ENCODE assay signal across 11 mouse cellular contexts in genomic region chr11:108148491-108148890, GRCm38 (mm10).
DNase-seq lines count a peak whose midpoint lies in the region; ATAC-seq and TF ChIP-seq lines count a peak whose summit lies in the region.
"Had no signal": no experiment of that assay in that cellular context is flagged by ENCODE, and none has a peak within 500 bp of the region (broad histone marks: within the 10 kb centered on the region; RNA-seq: fewer than 3 reads in every experiment).

No protein-coding gene starts in this region.

- peaks cover 63% of the 10 kb centered on the region for H3K4me1 ChIP-seq in heart, embryonic 16.5 days (ENCODE audit: control insufficient read depth, insufficient read depth, low read length)
- H3K4me1 ChIP-seq in G1E (ENCODE audit: insufficient read depth, low read depth, low read length) = peaks cover 15% of the 10 kb centered on the region
- H3K4me1 ChIP-seq in limb, embryonic 15.5 days = peaks cover 43% of the 10 kb centered on the region
- peaks cover 16% of the 10 kb centered on the region for H3K4me1 ChIP-seq in intestine, embryonic 15.5 days (replicated peaks)

- no peak for TF ChIP-seq CTCF in G1E (IDR thresholded peaks at IDR 0.05; ENCODE audit: low read depth, low read length)
- no peak for TF ChIP-seq CTCF in brain, embryonic 14.5 days (IDR thresholded peaks at IDR 0.05; ENCODE audit: borderline replicate concordance, extremely low read depth, insufficient read depth, insufficient read length)

- ATAC-seq in heart, embryonic 16.5 days (replicated peaks; ENCODE audit: extremely low read depth, insufficient read depth, low FRiP score) = peak; percentile 82
- peak; percentile 75 for ATAC-seq in G1E (ENCODE audit: extremely low read depth, insufficient number of reproducible peaks, low FRiP score, poor library complexity, severe bottlenecking)
- ATAC-seq in limb, embryonic 15.5 days (ENCODE audit: insufficient number of reproducible peaks, low FRiP score, low TSS enrichment, low read depth) = no peak
- no peak for ATAC-seq in intestine, embryonic 15.5 days
- ATAC-seq: Patski had no signal

- no peaks in the 10 kb centered on the region for H3K27me3 ChIP-seq in heart, embryonic 16.5 days (ENCODE audit: control insufficient read depth, insufficient read depth, low read length)
- no peaks in the 10 kb centered on the region; the same call in 1 of the 2 replicates for H3K27me3 ChIP-seq in G1E (ENCODE audit: insufficient read depth, low read length)
- H3K27me3 ChIP-seq in limb, embryonic 15.5 days = no peaks in the 10 kb centered on the region
- H3K27me3 ChIP-seq in intestine, embryonic 15.5 days (replicated peaks) = no peaks in the 10 kb centered on the region
- H3K27me3 ChIP-seq: Patski had no signal

- 13% methylated on average over 4 of the region's 4 CpGs for WGBS in heart, embryonic 16.5 days
- 24% methylated on average over 4 of the region's 4 CpGs for WGBS in limb, embryonic 15.5 days
- WGBS in intestine, embryonic 15.5 days = 38% methylated on average over 4 of the region's 4 CpGs

- peak overlapping the region; percentile 60 for H3K9ac ChIP-seq in heart, embryonic 16.5 days (ENCODE audit: low read length)
- no peak overlapping the region for H3K9ac ChIP-seq in limb, embryonic 15.5 days
- H3K9ac ChIP-seq in intestine, embryonic 15.5 days = no peak overlapping the region

- H3K4me2 ChIP-seq in heart, embryonic 16.5 days (ENCODE audit: low read depth, low read length) = peak overlapping the region; percentile 47
- no peak overlapping the region for H3K4me2 ChIP-seq in limb, embryonic 15.5 days
- no peak overlapping the region for H3K4me2 ChIP-seq in intestine, embryonic 15.5 days (replicated peaks)

- TF ChIP-seq POLR2A in brain, embryonic 14.5 days (IDR thresholded peaks at IDR 0.05; ENCODE audit: borderline replicate concordance, extremely low read depth, insufficient read depth, insufficient read length, poor library complexity, severe bottlenecking) = no peak

- peak overlapping the region; percentile 97 for H3K27ac ChIP-seq in heart, embryonic 16.5 days (ENCODE audit: low read length)
- peak overlapping the region; percentile 51 for H3K27ac ChIP-seq in limb, embryonic 15.5 days
- H3K27ac ChIP-seq in intestine, embryonic 15.5 days = no peak overlapping the region
- H3K27ac ChIP-seq: macrophage had no signal

- no peak for DNase-seq in heart, adult 18-20 months
- peak; percentile 21 for DNase-seq in G1E (ENCODE audit: low spot score)
- DNase-seq in brain, embryonic 14.5 days (ENCODE audit: low read depth) = peak; percentile 58
- no peak for DNase-seq in spleen, postnatal 36 days (ENCODE audit: low spot score in 2 of 2)
- no peak for DNase-seq in spleen, adult 18-20 months
- DNase-seq: layer of hippocampus, postnatal 36 days had no signal

- 0 out of 2 replicates have a peak overlapping the region, but pooled peaks have one; percentile 21 for H3K4me3 ChIP-seq in heart, embryonic 16.5 days (ENCODE audit: low read length)
- H3K4me3 ChIP-seq in G1E (ENCODE audit: low read depth, low read length) = no peak overlapping the region
- no peak overlapping the region for H3K4me3 ChIP-seq in limb, embryonic 15.5 days
- no peak overlapping the region for H3K4me3 ChIP-seq in intestine, embryonic 15.5 days (replicated peaks)

- H3K36me3 ChIP-seq in heart, embryonic 16.5 days (ENCODE audit: control insufficient read depth, insufficient read depth) = no peaks in the 10 kb centered on the region
- no peaks in the 10 kb centered on the region for H3K36me3 ChIP-seq in G1E (replicated peaks)
- no peaks in the 10 kb centered on the region for H3K36me3 ChIP-seq in limb, embryonic 15.5 days
- H3K36me3 ChIP-seq in intestine, embryonic 15.5 days = no peaks in the 10 kb centered on the region

- H3K9me3 ChIP-seq in heart, embryonic 16.5 days (replicated peaks; ENCODE audit: control insufficient read depth, low read length) = no peaks in the 10 kb centered on the region
- peaks cover 36% of the 10 kb centered on the region for H3K9me3 ChIP-seq in G1E (replicated peaks)
- H3K9me3 ChIP-seq in limb, embryonic 15.5 days = no peaks in the 10 kb centered on the region
- H3K9me3 ChIP-seq in intestine, embryonic 15.5 days = no peaks in the 10 kb centered on the region

Comparison
In these comparisons a context has a peak if more than half of its experiments do, and no peak if none do; other contexts are left out.
1. ATAC-seq: peak in heart, embryonic 16.5 days (single experiment) and G1E (single experiment); none in limb, embryonic 15.5 days (single experiment) and intestine, embryonic 15.5 days (single experiment).
2. DNase-seq: peak in G1E (single experiment) and brain, embryonic 14.5 days (single experiment); none in heart, adult 18-20 months (0 of 2), spleen, postnatal 36 days (0 of 2) and spleen, adult 18-20 months (0 of 2).